In the genomic region with DNA sequence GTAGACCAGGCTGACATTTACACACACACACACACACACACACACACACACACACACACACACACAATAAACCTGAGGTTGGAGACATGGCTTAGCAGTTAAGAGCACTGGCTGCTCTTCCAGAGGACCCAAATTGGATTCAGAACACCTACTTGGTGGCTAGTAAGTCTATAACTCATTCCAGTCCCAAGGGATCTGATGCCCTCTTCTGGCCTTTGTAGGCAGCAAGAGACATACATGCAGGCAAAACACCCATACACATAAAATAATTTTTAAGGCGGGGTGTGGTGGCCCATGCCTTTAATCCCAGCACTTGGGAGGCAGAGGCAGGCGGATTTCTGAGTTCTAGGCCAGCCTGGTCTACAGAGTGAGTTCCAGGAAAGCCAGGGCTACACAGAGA, we compare ENCODE assay signal across 8 mouse cellular contexts. TPM values are rescaled to one million over a fixed set of nuclear protein-coding genes. Genes with fewer than 3 reads are reported as not detected.
DNase-seq lines count a peak whose midpoint lies in the region; ATAC-seq and TF ChIP-seq lines count a peak whose summit lies in the region.
"Not testable (repeated sequence)": the region's sequence is repeated elsewhere in the genome, so short reads cannot be mapped to it uniquely, and the experiment has no call there.

No protein-coding gene starts in this region.

- not testable (repeated sequence) for H3K36me3 ChIP-seq in liver, adult 2 months (ENCODE audit: control insufficient read depth, insufficient read depth, low read length); splenic B cell, adult 2 months (ENCODE audit: control insufficient read depth, insufficient read depth, low read length, poor library complexity, severe bottlenecking)

- H3K4me1 ChIP-seq in cerebellum, adult 2 months (ENCODE audit: control insufficient read depth, insufficient read depth, low read length); liver, adult 2 months (ENCODE audit: control insufficient read depth, insufficient read depth, low read length): not testable (repeated sequence)

- H3K27ac ChIP-seq in cerebellum, adult 2 months (ENCODE audit: insufficient read depth, low read length); liver, adult 2 months (replicated peaks; ENCODE audit: insufficient read depth, low read depth, low read length): not testable (repeated sequence)

- H3K9ac ChIP-seq in liver, adult 2 months (ENCODE audit: low read depth, low read length) = not testable (repeated sequence)

- H3K4me3 ChIP-seq in cerebellum, adult 2 months (replicated peaks; ENCODE audit: insufficient read depth, low read depth, low read length); liver, adult 2 months (ENCODE audit: insufficient read depth, low read depth, low read length): not testable (repeated sequence)

- 56% methylated on average over 2 of the region's 2 CpGs for WGBS in cerebellum, adult 2 months
- 33% methylated on average over 2 of the region's 2 CpGs for WGBS in liver, adult 2 months

- H3K27me3 ChIP-seq in cerebellum, adult 2 months (ENCODE audit: control insufficient read depth, insufficient read depth, low read length); liver, adult 2 months (ENCODE audit: control insufficient read depth, insufficient read depth, low read length); splenic B cell, adult 2 months (ENCODE audit: control insufficient read depth, insufficient read depth, low read length, poor library complexity, severe bottlenecking): not testable (repeated sequence)

- peak; percentile 24; the same call in 1 of the 2 replicates for TF ChIP-seq CTCF in cerebellum, adult 2 months (IDR thresholded peaks at IDR 0.05; ENCODE audit: borderline replicate concordance, insufficient read depth, low read depth, low read length)
- TF ChIP-seq CTCF in liver, adult 2 months (IDR thresholded peaks at IDR 0.05; ENCODE audit: low read depth, low read length) = not testable (repeated sequence)

- DNase-seq in 3T3-L1 (ENCODE audit: low read depth, low spot score) = peak; percentile 48
- peak; percentile 53 for DNase-seq in MN1 (ENCODE audit: low spot score)
- DNase-seq in cerebellum, adult 2 months = peak in 1 of 2 experiments; percentile 26
- peak; percentile 20 to 30 for DNase-seq in heart, adult 18-20 months
- DNase-seq in kidney, adult 8-10 months = peak; percentile 61 to 64
- peak; percentile 69 for DNase-seq in liver, adult 2 months (ENCODE audit: extremely low read depth, low read depth, low spot score)
- DNase-seq in splenic B cell, adult 2 months (ENCODE audit: low read depth, low spot score) = peak; percentile 79

- TF ChIP-seq POLR2A in cerebellum, adult 2 months (IDR thresholded peaks at IDR 0.05; ENCODE audit: borderline replicate concordance, insufficient read depth, low read length); liver, adult 2 months (IDR thresholded peaks at IDR 0.05; ENCODE audit: extremely low read depth, insufficient read depth, low read length): not testable (repeated sequence)

- ATAC-seq in megakaryocyte progenitor cell, adult 5-6 weeks (replicated peaks; ENCODE audit: poor library complexity) = peak; percentile 81

- not testable (repeated sequence) for H3K79me2 ChIP-seq in liver, adult 2 months (ENCODE audit: control insufficient read depth, insufficient read depth, low read length)

RNA-seq across cellular contexts. Expression of a gene that starts 5.3 kb away (rescaled TPM):
- 18.2 and 19.5 TPM in 2 replicates for polyA plus RNA-seq in cerebellum, adult 2 months (2012; rRNA removed)
- 10 to 100 TPM; 15.3 to 20.2 TPM for total RNA-seq in heart, adult 18-20 months (2021)
- 2.0 and 3.0 TPM in 2 replicates for total RNA-seq in liver, adult 2 months (2014; rRNA removed)
- polyA plus RNA-seq in liver, adult 2 months (2012; rRNA removed) = 3.4 TPM in 2 replicates
- total RNA-seq in megakaryocyte progenitor cell, adult 5-6 weeks (2015) = 16.0 and 19.1 TPM in 2 replicates
- total RNA-seq in megakaryocyte progenitor cell, adult 5-6 weeks (2017) = 42.9 and 62.2 TPM in 2 replicates

RNA-seq across cellular contexts. Expression of a gene that starts 9.3 kb away (rescaled TPM):
- polyA plus RNA-seq in cerebellum, adult 2 months (2012; rRNA removed) = 46.7 and 47.2 TPM in 2 replicates
- total RNA-seq in heart, adult 18-20 months (2021) = 1 to 10 TPM; 3.1 to 5.6 TPM
- total RNA-seq in liver, adult 2 months (2014; rRNA removed) = 2.5 and 3.1 TPM in 2 replicates
- 7.4 and 12.7 TPM in 2 replicates for polyA plus RNA-seq in liver, adult 2 months (2012; rRNA removed)
- total RNA-seq in megakaryocyte progenitor cell, adult 5-6 weeks (2015) = 24.5 and 29.2 TPM in 2 replicates
- 48.3 and 58.9 TPM in 2 replicates for total RNA-seq in megakaryocyte progenitor cell, adult 5-6 weeks (2017)

RNA-seq across cellular contexts. Expression of a gene that starts 17.9 kb away (rescaled TPM):
- 34.3 and 39.7 TPM in 2 replicates for polyA plus RNA-seq in cerebellum, adult 2 months (2012; rRNA removed)
- 1 to 10 TPM; 4.6 to 7.3 TPM for total RNA-seq in heart, adult 18-20 months (2021)
- 3.9 and 4.4 TPM in 2 replicates for total RNA-seq in liver, adult 2 months (2014; rRNA removed)
- 3.9 and 4.6 TPM in 2 replicates for polyA plus RNA-seq in liver, adult 2 months (2012; rRNA removed)
- total RNA-seq in megakaryocyte progenitor cell, adult 5-6 weeks (2015) = 20.8 TPM in 2 replicates
- total RNA-seq in megakaryocyte progenitor cell, adult 5-6 weeks (2017) = 15.5 and 26.2 TPM in 2 replicates

RNA-seq across cellular contexts. Expression of a gene that starts 24.9 kb away (rescaled TPM):
- 63.9 and 68.9 TPM in 2 replicates for polyA plus RNA-seq in cerebellum, adult 2 months (2012; rRNA removed)
- 10 to 100 TPM; 21.7 to 26.9 TPM for total RNA-seq in heart, adult 18-20 months (2021)
- total RNA-seq in liver, adult 2 months (2014; rRNA removed) = 19.2 and 21.8 TPM in 2 replicates
- polyA plus RNA-seq in liver, adult 2 months (2012; rRNA removed) = 19.4 and 24.0 TPM in 2 replicates
- total RNA-seq in megakaryocyte progenitor cell, adult 5-6 weeks (2015) = 34.4 and 36.7 TPM in 2 replicates
- 63.1 and 87.0 TPM in 2 replicates for total RNA-seq in megakaryocyte progenitor cell, adult 5-6 weeks (2017)

RNA-seq across cellular contexts. Expression of a gene that starts 30.6 kb away (rescaled TPM):
- polyA plus RNA-seq in cerebellum, adult 2 months (2012; rRNA removed) = 137 and 140 TPM in 2 replicates
- 100 to 1,000 TPM in 1 of 2 experiments, 10 to 100 TPM in 1; 96.3 to 114 TPM for total RNA-seq in heart, adult 18-20 months (2021)
- 68.1 and 77.0 TPM in 2 replicates for total RNA-seq in liver, adult 2 months (2014; rRNA removed)
- 24.4 and 30.1 TPM in 2 replicates for polyA plus RNA-seq in liver, adult 2 months (2012; rRNA removed)
- total RNA-seq in megakaryocyte progenitor cell, adult 5-6 weeks (2015) = 70.4 and 82.4 TPM in 2 replicates
- 117 and 161 TPM in 2 replicates for total RNA-seq in megakaryocyte progenitor cell, adult 5-6 weeks (2017)
